Mouse (Mus musculus): ENCODE measurements around the gene Sema3f.

The Sema3f gene

GRCm38 (mm10) chr9:107692785-107693184 lies 17.5 kb downstream of the Sema3f start:
- no peak for DNase-seq (ENCODE audit: low read depth, low spot score)

- no peak for DNase-seq (ENCODE audit: low read depth, low spot score)
These were observed 19.9 kb downstream of the Sema3f start for GRCm38 (mm10) chr9:107690391-107690790.

DNA sequence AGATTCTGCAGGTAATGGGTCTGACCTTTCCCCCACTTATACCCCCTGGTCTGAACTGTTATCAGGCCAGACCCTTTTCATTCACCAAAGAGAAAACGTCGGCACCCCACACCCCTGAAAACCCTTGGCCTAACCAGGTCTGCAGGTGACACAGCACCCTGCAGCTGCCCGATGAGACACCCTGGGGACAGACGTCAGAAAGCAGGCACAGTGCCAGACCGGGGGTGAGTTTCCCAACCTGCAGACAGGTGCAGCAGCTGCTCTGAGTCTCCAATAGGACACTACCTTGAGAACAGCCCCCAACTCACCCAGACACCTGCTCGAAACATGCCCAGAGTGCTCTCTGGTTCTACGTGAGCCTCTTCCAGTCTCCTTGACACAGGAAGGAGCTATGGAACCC lies 21.3 kb downstream of the Sema3f start:
- DNase-seq (ENCODE audit: low read depth, low spot score) = no peak

- no peak for DNase-seq (ENCODE audit: low read depth, low spot score)
These were observed 21.9 kb downstream of the Sema3f start for GRCm38 (mm10) chr9:107688415-107688814.

DNA sequence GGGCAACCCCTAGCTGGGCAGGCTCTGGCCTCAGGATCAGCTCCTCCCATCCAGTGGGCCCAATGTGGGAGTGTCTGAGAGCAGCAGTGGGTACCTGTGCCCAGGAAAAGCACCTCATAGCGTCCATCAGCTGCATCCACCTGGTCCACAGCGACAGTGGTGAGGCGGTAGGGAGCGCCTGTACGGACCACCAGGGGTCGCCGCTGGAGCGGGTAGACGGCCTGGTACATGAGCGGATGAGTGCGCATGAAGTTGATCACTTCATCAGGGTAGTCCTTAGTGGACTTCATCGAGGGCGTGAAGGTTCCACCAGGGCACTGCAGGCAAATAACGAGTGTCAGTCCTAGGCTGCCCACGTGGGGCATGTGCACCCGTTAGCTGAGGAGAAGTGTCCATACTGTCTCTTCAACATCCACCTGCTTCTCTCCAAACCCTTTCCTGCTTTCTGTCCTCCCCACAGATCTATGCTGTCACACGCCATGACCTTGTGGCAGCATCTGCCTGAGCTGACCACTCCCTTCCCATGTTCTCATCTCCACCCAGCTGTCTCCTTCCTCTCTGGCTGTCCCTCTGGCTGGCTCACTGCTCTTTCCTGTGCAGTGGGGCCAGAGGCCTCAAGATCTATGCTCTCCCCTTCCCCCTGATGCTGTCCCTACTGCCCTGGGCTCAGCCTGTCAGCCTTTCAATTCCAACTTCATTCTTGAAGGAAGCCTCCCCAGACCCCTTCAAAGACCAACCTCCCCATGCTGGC lies 24.9 kb downstream of the Sema3f start:
- DNase-seq (ENCODE audit: low read depth, low spot score) = no peak

GRCm38 (mm10) chr9:107682405-107682804 lies 27.9 kb downstream of the Sema3f start:
- DNase-seq (ENCODE audit: low read depth, low spot score) = no peak

GRCm38 (mm10) chr9:107679501-107679900 lies 30.8 kb downstream of the Sema3f start, which contains the start of gene Gnat1:
Gene Gnat1 (minus strand): TSS chr9:107679712.
- no peak for DNase-seq (ENCODE audit: low read depth, low spot score)

DNA sequence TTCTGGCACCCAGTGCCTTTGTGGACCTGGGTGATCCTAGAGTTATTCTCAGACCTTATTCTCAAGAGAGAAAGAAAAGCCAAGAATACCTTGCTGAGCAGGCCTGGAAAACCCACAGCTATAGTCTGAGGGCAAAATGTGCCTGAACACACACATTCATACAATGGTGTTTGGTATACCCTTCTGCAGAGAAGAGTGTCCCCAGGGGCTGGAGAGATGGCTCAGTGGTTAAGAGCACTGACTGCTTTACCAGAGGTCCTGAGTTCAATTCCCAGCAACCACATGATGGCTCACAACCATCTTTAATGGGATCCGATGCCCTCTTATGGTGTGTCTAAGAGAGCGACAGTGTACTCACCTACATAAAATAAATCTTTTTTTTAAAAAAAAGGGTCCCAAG lies 31.4 kb downstream of the Sema3f start:
- DNase-seq (ENCODE audit: low read depth, low spot score) = no peak

GRCm38 (mm10) chr9:107677819-107678526 lies 32.3 kb downstream of the Sema3f start:
- peak; percentile 87 for DNase-seq (ENCODE audit: low read depth, low spot score)

- peak; percentile 67 for DNase-seq (ENCODE audit: low read depth, low spot score)
These were observed 33.0 kb downstream of the Sema3f start for GRCm38 (mm10) chr9:107677091-107677784.

DNA sequence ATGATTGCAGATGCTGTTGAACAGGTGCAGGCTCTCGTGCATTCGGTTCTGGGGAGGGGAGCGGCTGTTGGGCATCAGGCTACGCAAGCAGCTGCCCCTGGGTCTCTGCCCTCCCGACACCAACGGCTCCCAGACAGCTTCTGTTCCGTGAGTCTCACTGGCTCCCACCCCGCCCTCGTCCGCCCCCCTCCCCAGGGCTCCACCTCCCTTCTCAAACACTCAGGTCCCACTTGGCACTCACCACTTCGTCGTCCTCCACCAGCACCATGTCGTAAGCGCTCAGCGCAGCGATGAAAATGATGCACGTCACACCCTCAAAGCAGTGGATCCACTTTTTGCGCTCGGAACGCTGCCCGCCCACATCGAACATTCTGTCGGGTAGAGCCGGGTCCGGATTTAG lies 34.0 kb downstream of the Sema3f start:
- DNase-seq (ENCODE audit: low read depth, low spot score) = peak; percentile 33

- DNase-seq (ENCODE audit: low read depth, low spot score) = peak; percentile 71
These were observed 34.5 kb downstream of the Sema3f start for GRCm38 (mm10) chr9:107675671-107676301.

DNA sequence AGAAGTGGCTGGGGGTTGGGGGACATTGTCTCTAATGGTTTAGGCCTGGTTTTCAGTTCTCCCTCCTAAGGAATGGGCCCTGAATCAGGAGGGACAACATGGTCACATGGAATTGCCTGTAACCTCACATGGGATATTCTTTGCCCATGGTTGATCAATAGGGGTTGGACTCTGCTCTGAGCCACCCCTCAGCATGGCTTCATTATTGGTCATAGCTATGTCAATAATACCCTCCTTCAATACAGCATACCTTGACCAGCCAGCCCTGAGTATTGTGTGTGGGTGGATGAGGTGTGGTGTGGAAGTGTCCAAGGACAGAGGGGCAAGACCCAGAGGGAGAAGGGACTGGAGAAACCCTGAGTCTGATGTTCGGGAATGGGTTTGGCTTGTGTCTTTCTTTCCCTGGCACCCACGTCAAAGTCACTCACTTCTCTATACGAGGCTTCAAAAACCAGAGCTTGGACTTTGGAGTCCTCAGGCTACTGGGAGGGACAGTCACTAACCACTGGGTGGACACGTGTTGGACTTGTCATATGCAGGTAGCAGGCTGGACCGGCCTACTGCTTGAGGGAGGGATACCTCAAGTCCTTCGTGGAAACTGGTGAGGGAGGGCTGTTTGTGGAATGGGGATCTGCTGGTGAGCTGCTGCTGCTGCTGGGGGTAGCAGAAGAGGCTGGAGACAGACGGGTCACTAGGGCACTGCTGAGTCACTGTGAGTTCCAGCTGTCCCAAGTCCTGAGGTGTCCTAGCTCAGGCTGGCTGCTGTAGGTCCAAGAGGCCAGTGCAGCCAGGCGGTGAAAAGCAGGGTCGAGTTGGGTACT lies 35.5 kb downstream of the Sema3f start:
- no peak for DNase-seq (ENCODE audit: low read depth, low spot score)

- DNase-seq (ENCODE audit: low read depth, low spot score) = no peak
These were observed 40.0 kb downstream of the Sema3f start for GRCm38 (mm10) chr9:107670259-107670658.

- DNase-seq (ENCODE audit: low read depth, low spot score) = no peak
These were observed 40.8 kb downstream of the Sema3f start, which contains the start of gene Slc38a3 for GRCm38 (mm10) chr9:107669480-107669945. Gene Slc38a3 (minus strand): TSS chr9:107669530.

DNA sequence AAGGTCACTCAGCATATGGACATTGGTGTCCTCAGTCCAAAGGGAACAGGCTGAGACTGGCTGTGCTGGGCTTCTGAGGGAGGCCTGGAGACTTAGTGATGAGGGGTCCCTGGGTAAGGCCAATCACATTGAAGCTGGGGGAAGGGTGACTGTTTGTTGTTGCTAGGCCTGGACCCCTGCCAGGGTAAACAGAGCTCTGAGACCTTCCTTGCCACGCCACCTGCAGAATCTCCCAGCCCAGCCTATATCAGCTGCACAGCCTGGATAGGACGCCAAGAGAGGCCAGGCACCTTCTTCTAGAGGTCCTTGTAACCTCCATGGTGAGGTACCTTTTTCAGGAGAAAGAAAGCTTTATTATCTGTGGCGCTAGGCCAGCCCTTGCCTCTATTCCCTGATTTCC lies 41.4 kb downstream of the Sema3f start:
- DNase-seq (ENCODE audit: low read depth, low spot score) = no peak

GRCm38 (mm10) chr9:107668011-107668410 lies 42.3 kb downstream of the Sema3f start:
- no peak for DNase-seq (ENCODE audit: low read depth, low spot score)

DNA sequence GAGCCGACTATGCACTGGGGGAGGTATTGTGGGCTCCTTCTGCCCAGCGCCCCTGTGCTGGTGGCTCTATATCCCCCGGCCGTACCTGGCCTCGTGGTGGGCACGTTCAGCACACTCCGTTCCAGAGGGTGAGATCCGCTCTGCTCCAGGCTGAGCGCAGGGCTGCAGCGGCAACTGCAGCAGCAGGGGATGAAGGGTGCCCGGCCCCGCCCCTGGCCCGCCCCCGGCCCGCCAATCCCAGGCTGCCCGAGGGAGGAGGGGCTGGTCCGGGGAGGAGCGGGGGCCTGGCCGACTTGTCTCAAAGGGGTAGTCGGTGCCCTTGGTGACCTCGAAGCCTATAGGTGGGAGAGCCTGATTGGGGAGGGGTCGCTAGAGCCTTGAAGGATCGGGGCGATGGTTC lies 43.1 kb downstream of the Sema3f start:
- peak; percentile 14 for DNase-seq (ENCODE audit: low read depth, low spot score)

DNA sequence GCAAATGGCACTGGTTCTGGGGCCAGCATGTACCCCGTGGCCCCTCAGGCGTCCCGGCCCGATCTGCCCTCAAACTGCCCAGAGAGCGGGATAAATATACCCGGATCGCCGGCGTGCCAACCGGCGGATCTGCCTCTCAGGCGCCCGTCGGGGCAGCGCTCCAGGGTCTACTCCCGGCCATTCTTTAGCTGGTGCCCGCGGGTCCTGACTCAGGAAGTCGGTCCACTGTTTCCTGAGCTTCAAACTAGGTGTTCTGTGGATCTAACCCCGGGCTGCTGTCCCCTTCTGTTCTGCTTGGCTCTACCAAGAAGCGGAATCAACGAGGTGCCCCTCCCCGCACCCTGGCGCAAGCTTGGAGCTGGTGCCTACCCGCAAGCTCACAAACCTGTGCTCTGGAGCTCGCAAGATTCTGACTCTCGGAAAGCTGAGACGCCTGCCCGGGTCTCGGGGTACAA lies 43.5 kb downstream of the Sema3f start:
- no peak for DNase-seq (ENCODE audit: low read depth, low spot score)

DNA sequence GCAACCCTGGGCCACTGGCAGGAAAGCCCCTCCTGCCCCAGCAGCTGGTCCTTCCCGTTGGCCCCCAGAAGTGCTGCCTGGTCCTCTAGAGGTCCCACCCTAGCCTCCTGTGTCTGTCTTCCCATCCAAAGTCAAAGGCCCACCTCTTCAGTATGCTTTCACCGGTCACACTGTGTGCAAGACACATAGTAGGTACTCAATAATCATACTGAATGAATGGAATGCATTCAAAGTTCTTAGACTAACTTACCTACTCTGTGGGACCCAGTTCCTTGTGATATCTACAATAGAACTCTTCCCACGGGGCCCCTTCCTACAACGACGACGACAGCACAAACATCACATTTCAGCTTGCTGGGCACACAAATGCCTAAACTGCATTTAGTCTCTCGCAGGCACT lies 45.0 kb downstream of the Sema3f start:
- DNase-seq (ENCODE audit: low read depth, low spot score) = no peak

DNA sequence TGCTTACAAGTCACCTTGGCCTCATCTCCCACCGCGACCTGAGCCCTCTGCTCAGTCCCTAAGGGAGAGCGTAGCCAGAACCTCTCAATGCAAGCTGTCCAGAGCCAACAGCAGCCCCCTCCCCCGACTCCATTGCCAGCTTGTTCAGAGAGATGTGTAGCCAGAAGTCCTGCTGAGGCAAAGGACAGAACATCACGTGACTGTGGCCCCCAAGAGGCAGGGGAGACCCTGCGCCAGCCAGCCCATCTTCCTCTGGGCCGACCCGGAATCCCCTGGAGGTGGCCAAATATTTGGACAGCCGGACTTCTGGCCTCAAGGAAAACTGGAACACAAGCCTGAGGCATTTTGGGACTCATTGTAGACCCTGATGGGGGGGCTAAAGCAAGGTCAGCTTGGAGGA lies 46.8 kb downstream of the Sema3f start:
- DNase-seq (ENCODE audit: low read depth, low spot score) = no peak
